ENCODE assay signal across 12 mouse cellular contexts in the genomic region with DNA sequence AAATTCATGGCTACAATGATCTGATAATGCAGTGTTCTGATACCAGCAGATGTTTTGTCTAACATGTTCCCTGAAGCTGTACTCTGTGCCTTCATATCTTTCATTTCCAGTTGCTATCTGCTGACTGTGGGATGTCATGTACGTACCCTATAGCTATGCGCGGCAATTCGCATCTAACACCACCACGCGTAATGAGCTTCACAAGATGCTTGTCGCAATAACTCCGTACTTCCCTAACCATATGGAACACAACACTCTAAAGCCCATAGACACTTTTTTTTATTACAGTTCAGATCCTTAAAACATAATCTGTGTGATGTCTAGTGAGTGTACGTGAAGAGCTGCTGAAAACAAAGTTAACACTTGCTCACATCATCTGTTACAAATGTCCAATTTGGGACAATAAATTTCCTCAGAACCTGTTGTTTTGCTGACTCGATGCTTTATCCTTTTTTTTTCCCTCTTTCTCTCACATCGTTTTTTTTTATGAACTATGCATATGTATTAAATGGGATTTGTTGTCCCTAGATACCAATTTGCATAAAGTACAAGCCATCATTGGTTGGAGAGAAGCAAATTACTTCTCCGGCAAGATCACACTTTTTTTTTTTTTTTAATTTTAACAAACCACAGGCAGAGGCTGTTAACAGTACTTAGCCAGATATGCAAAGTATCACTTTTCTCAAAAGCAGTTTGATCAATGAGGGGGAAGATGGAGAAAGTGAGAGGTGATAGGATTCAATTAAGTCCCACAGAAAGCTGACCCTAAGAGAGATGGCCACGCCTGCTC.
DNase-seq lines count a peak whose midpoint lies in the region; ATAC-seq and TF ChIP-seq lines count a peak whose summit lies in the region.
"Had no signal": no experiment of that assay in that cellular context is flagged by ENCODE, and none has a peak within 500 bp of the region (broad histone marks: within the 10 kb centered on the region; RNA-seq: fewer than 3 reads in every experiment).

No protein-coding gene starts in this region.

- no peak for TF ChIP-seq EP300 in heart, adult 2 months (IDR thresholded peaks at IDR 0.05; ENCODE audit: insufficient read depth, low read depth, low read length)
- no peak for TF ChIP-seq EP300 in stomach, postnatal 0 days (optimal IDR thresholded peaks at IDR 0.05)

- H3K27me3 ChIP-seq in heart, embryonic 16.5 days (ENCODE audit: control insufficient read depth, insufficient read depth, low read length), result no peaks in the 10 kb centered on the region
- H3K27me3 ChIP-seq in heart, adult 2 months (ENCODE audit: control insufficient read depth, insufficient read depth, low read length), result no peaks in the 10 kb centered on the region
- no peaks in the 10 kb centered on the region for H3K27me3 ChIP-seq in lung, embryonic 16.5 days (ENCODE audit: control insufficient read depth, insufficient read depth, low read depth, low read length)
- no peaks in the 10 kb centered on the region for H3K27me3 ChIP-seq in intestine, embryonic 15.5 days (replicated peaks)
- H3K27me3 ChIP-seq in stomach, postnatal 0 days (ENCODE audit: control insufficient read depth, insufficient read depth, low read length), result no peaks in the 10 kb centered on the region
- H3K27me3 ChIP-seq: hindbrain, embryonic 13.5 days had no signal

- no peak for DNase-seq in heart, adult 2 months
- DNase-seq in lung, postnatal 25 days (ENCODE audit: low spot score), result no peak
- DNase-seq in stomach, postnatal 0 days (ENCODE audit: low spot score), result no peak
- DNase-seq in cerebellum, postnatal 4 days (ENCODE audit: low spot score in 2 of 2), result no peak
- DNase-seq: cerebellum, postnatal 25 days; liver; spleen, adult 18-20 months; thymus, postnatal 25 days had no signal

- H3K4me2 ChIP-seq in heart, embryonic 16.5 days (ENCODE audit: low read depth, low read length), result peak overlapping the region; percentile 60
- H3K4me2 ChIP-seq in lung, embryonic 16.5 days (ENCODE audit: low read depth, low read length), result peak overlapping the region; percentile 38
- peak overlapping the region; percentile 12; the same call in 1 of the 2 replicates for H3K4me2 ChIP-seq in intestine, embryonic 15.5 days (replicated peaks)
- peak overlapping the region; percentile 20; the same call in 1 of the 2 replicates for H3K4me2 ChIP-seq in stomach, postnatal 0 days (replicated peaks; ENCODE audit: low read depth)
- H3K4me2 ChIP-seq: hindbrain, embryonic 13.5 days had no signal

- no peak overlapping the region for H3K9ac ChIP-seq in heart, embryonic 16.5 days (ENCODE audit: low read length)
- no peak overlapping the region for H3K9ac ChIP-seq in heart, adult 2 months (ENCODE audit: low read depth, low read length)
- no peak overlapping the region for H3K9ac ChIP-seq in lung, embryonic 16.5 days (ENCODE audit: low read length)
- H3K9ac ChIP-seq in intestine, embryonic 15.5 days, result no peak overlapping the region
- no peak overlapping the region for H3K9ac ChIP-seq in stomach, postnatal 0 days (ENCODE audit: low read length)
- H3K9ac ChIP-seq: hindbrain, embryonic 13.5 days had no signal

- H3K79me2 ChIP-seq in heart, adult 2 months (replicated peaks; ENCODE audit: control insufficient read depth, insufficient read depth, low read length), result no peaks in the 10 kb centered on the region

- intact Hi-C loops in heart, adult 2 months (cut with DNase I), result no loop called here

- no peak for TF ChIP-seq CTCF in heart, adult 2 months (IDR thresholded peaks at IDR 0.05)
- TF ChIP-seq CTCF in stomach, postnatal 0 days (IDR thresholded peaks at IDR 0.05; ENCODE audit: low read depth), result no peak

- no peaks in the 10 kb centered on the region for H3K9me3 ChIP-seq in heart, embryonic 16.5 days (replicated peaks; ENCODE audit: control insufficient read depth, low read length)
- H3K9me3 ChIP-seq in lung, embryonic 16.5 days (ENCODE audit: control insufficient read depth, low read length), result no peaks in the 10 kb centered on the region
- no peaks in the 10 kb centered on the region for H3K9me3 ChIP-seq in intestine, embryonic 15.5 days
- H3K9me3 ChIP-seq in stomach, postnatal 0 days (ENCODE audit: control insufficient read depth, low read length), result no peaks in the 10 kb centered on the region
- H3K9me3 ChIP-seq: hindbrain, embryonic 13.5 days had no signal

- H3K4me3 ChIP-seq in heart, embryonic 16.5 days (ENCODE audit: low read length), result peak overlapping the region; percentile 39; the same call in 1 of the 2 replicates
- no peak overlapping the region for H3K4me3 ChIP-seq in heart, adult 2 months
- H3K4me3 ChIP-seq in lung, embryonic 16.5 days (ENCODE audit: low read length), result peak overlapping the region; percentile 24; the same call in 1 of the 2 replicates
- H3K4me3 ChIP-seq in intestine, embryonic 15.5 days (replicated peaks), result no peak overlapping the region
- 0 out of 2 replicates have a peak overlapping the region, but pooled peaks have one; percentile 13 for H3K4me3 ChIP-seq in stomach, postnatal 0 days (ENCODE audit: low read depth, low read length)
- H3K4me3 ChIP-seq: hindbrain, embryonic 13.5 days had no signal

- H3K27ac ChIP-seq in heart, embryonic 16.5 days (ENCODE audit: low read length), result no peak overlapping the region
- no peak overlapping the region for H3K27ac ChIP-seq in heart, adult 2 months
- no peak overlapping the region for H3K27ac ChIP-seq in lung, embryonic 16.5 days (ENCODE audit: low read length)
- H3K27ac ChIP-seq in intestine, embryonic 15.5 days, result no peak overlapping the region
- no peak overlapping the region for H3K27ac ChIP-seq in stomach, postnatal 0 days (replicated peaks)
- H3K27ac ChIP-seq: hindbrain, embryonic 13.5 days had no signal

- H3K4me1 ChIP-seq in heart, embryonic 16.5 days (ENCODE audit: control insufficient read depth, insufficient read depth, low read length), result 0 out of 2 replicates have a peak, but pooled peaks cover 2% of the 10 kb centered on the region
- H3K4me1 ChIP-seq in heart, adult 2 months (ENCODE audit: control insufficient read depth, insufficient read depth, low read length), result no peaks in the 10 kb centered on the region
- H3K4me1 ChIP-seq in lung, embryonic 16.5 days (replicated peaks; ENCODE audit: control insufficient read depth, insufficient read depth, low read length), result peaks cover 2% of the 10 kb centered on the region; the same call in 1 of the 2 replicates
- 0 out of 2 replicates have a peak, but pooled peaks cover 2% of the 10 kb centered on the region for H3K4me1 ChIP-seq in intestine, embryonic 15.5 days (replicated peaks)
- H3K4me1 ChIP-seq in stomach, postnatal 0 days (replicated peaks; ENCODE audit: control insufficient read depth, insufficient read depth), result no peaks in the 10 kb centered on the region

- 81% methylated on average over 13 of the region's 13 CpGs for WGBS in heart, embryonic 16.5 days
- WGBS in heart, adult 2 months, result 83% methylated on average over 13 of the region's 13 CpGs
- WGBS in lung, embryonic 16.5 days, result 59% methylated on average over 13 of the region's 13 CpGs
- WGBS in intestine, embryonic 15.5 days, result 82% methylated on average over 13 of the region's 13 CpGs
- WGBS in stomach, postnatal 0 days, result 84% methylated on average over 13 of the region's 13 CpGs

- ATAC-seq in heart, embryonic 16.5 days (replicated peaks; ENCODE audit: extremely low read depth, insufficient read depth, low FRiP score), result no peak
- no peak for ATAC-seq in lung, embryonic 16.5 days (ENCODE audit: low read depth)
- ATAC-seq in intestine, embryonic 15.5 days, result no peak
- no peak for ATAC-seq in stomach, postnatal 0 days (ENCODE audit: low FRiP score, low TSS enrichment)

- no peaks in the 10 kb centered on the region for H3K36me3 ChIP-seq in heart, embryonic 16.5 days (ENCODE audit: control insufficient read depth, insufficient read depth)
- H3K36me3 ChIP-seq in heart, adult 2 months (ENCODE audit: control insufficient read depth, insufficient read depth, low read length), result no peaks in the 10 kb centered on the region
- no peaks in the 10 kb centered on the region for H3K36me3 ChIP-seq in lung, embryonic 16.5 days (ENCODE audit: control insufficient read depth, insufficient read depth, low read length)
- H3K36me3 ChIP-seq in intestine, embryonic 15.5 days, result no peaks in the 10 kb centered on the region
- no peaks in the 10 kb centered on the region for H3K36me3 ChIP-seq in stomach, postnatal 0 days (ENCODE audit: control insufficient read depth, insufficient read depth, low read length)
- H3K36me3 ChIP-seq: hindbrain, embryonic 13.5 days had no signal

- TF ChIP-seq POLR2A in heart, adult 2 months (IDR thresholded peaks at IDR 0.05; ENCODE audit: insufficient read depth, low read depth, low read length), result no peak

Comparison
In these comparisons a context has a peak if more than half of its experiments do, and no peak if none do; other contexts are left out.
1. H3K4me3 ChIP-seq: peak in heart, embryonic 16.5 days (single experiment), lung, embryonic 16.5 days (single experiment) and stomach, postnatal 0 days (single experiment); none in heart, adult 2 months (single experiment) and intestine, embryonic 15.5 days (single experiment).
2. Peak in every context shown above with its lines, with median percentiles within 50 percentile points of each other: H3K4me2 ChIP-seq.